Mouse (Mus musculus) erythroblast, adult 5-6 weeks (primary cell): ENCODE results near the gene Pnma5. TPM values are rescaled to one million over a fixed set of nuclear protein-coding genes. Genes with fewer than 3 reads are reported as not detected.

ENCODE experiments used
- ATAC-seq: replicated peaks from 2 replicates; pipeline ENCODE4 v1.8.0; 2016; ENCODE audit warnings: moderate number of reproducible peaks, mild to moderate bottlenecking, moderate TSS enrichment, inconsistent platforms; ENCODE audit not compliant: poor library complexity, low FRiP score, severe bottlenecking
- total RNA-seq, 2 experiments: library from RNA; stranded (forward) in 1 of 2; stranded (reverse) in 1 of 2; fragments of 150-400 nt in 1 of 2; fragments of 200-764, 138-1000 nt in 1 of 2; gene quantifications; 2 replicates each; pipeline versions ENCODE4 v1.2.3 to v1.2.4; 2015 to 2017; ENCODE audit warnings: low replicate concordance in 2 of 2

The Pnma5 gene
- total RNA-seq, 2 experiments from 2014 or later: not detected

- ATAC-seq: no peak
These were observed 49.4 kb downstream of the Pnma5 start for GRCm38 (mm10) chrX:72987520-72987905.

GRCm38 (mm10) chrX:72986841-72987519, 49.9 kb downstream of the Pnma5 start, which contains the start of gene Zfp185:
Gene Zfp185, plus strand, starts transcription at chrX:72987339.
- ATAC-seq: no peak

DNA sequence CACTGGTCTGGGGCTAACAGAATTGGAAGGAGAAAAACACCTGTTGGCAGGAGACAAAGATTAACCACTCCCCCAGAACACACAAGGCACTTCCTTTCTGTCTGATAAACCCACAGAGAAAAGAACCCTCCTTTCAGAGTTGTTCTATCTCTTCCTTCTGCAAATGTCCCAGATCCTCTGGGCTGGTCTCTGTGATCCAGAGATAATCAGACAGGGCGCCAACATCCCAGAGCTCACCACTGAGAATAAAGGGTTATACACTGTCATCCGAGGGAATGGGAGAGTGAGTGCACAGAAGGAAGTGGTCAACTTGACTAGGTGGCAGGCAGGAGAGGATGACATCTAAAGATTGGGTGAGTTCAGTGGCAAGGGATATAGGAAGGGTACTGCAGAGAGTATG, 51.3 kb downstream of the Pnma5 start:
- ATAC-seq: no peak

Other genes starting within 250 kb of the Pnma5 start
- not detected in 2 replicates for gene Gabrq, start 211.9 kb downstream of the Pnma5 start, total RNA-seq (2015; ENCODE audit: low replicate concordance)
- gene Gabrq, start 211.9 kb downstream of the Pnma5 start, total RNA-seq (2017; ENCODE audit: low replicate concordance): not detected in 2 replicates
- gene Cetn2, start 118.7 kb downstream of the Pnma5 start, total RNA-seq (2015; ENCODE audit: low replicate concordance): 11.9 and 15.6 TPM in 2 replicates
- 19.0 and 27.2 TPM in 2 replicates for gene Cetn2, start 118.7 kb downstream of the Pnma5 start, total RNA-seq (2017; ENCODE audit: low replicate concordance)
- 4.0 and 20.6 TPM in 2 replicates for gene Nsdhl, start 118.5 kb downstream of the Pnma5 start, total RNA-seq (2015; ENCODE audit: low replicate concordance)
- 4.0 and 4.8 TPM in 2 replicates for gene Nsdhl, start 118.5 kb downstream of the Pnma5 start, total RNA-seq (2017; ENCODE audit: low replicate concordance)
- gene Zfp185, start 49.8 kb downstream of the Pnma5 start, total RNA-seq (2015; ENCODE audit: low replicate concordance): not detected in 2 replicates
- not detected in 2 replicates for gene Zfp185, start 49.8 kb downstream of the Pnma5 start, total RNA-seq (2017; ENCODE audit: low replicate concordance)
- gene Pnma3, start 27.7 kb upstream of the Pnma5 start, total RNA-seq (2015; ENCODE audit: low replicate concordance): not detected in 2 replicates
- not detected in 2 replicates for gene Pnma3, start 27.7 kb upstream of the Pnma5 start, total RNA-seq (2017; ENCODE audit: low replicate concordance)
- 2.9 TPM in 1 of 2 replicates, not detected in the other for gene Xlr4a, start 45.4 kb upstream of the Pnma5 start, total RNA-seq (2015; ENCODE audit: low replicate concordance)
- gene Xlr4a, start 45.4 kb upstream of the Pnma5 start, total RNA-seq (2017; ENCODE audit: low replicate concordance): 6.5 TPM in 1 of 2 replicates, not detected in the other
- not detected in 2 replicates for gene Xlr3a, start 60.0 kb upstream of the Pnma5 start, total RNA-seq (2015; ENCODE audit: low replicate concordance)
- gene Xlr3a, start 60.0 kb upstream of the Pnma5 start, total RNA-seq (2017; ENCODE audit: low replicate concordance): 3.2 TPM in 1 of 2 replicates, not detected in the other
- not detected in 2 replicates for gene Gm14685, start 79.9 kb upstream of the Pnma5 start, total RNA-seq (2015; ENCODE audit: low replicate concordance)
- gene Gm14685, start 79.9 kb upstream of the Pnma5 start, total RNA-seq (2017; ENCODE audit: low replicate concordance): not detected in 2 replicates
- not detected in 2 replicates for gene Xlr5b, start 111.7 kb upstream of the Pnma5 start, total RNA-seq (2015; ENCODE audit: low replicate concordance)
- not detected in 2 replicates for gene Xlr5b, start 111.7 kb upstream of the Pnma5 start, total RNA-seq (2017; ENCODE audit: low replicate concordance)
- not detected in 2 replicates for gene DXBay18, start 112.3 kb upstream of the Pnma5 start, total RNA-seq (2015; ENCODE audit: low replicate concordance)
- gene DXBay18, start 112.3 kb upstream of the Pnma5 start, total RNA-seq (2017; ENCODE audit: low replicate concordance): not detected in 2 replicates
- gene Spin2d, start 139.9 kb upstream of the Pnma5 start, total RNA-seq (2015; ENCODE audit: low replicate concordance): not detected in 2 replicates
- not detected in 2 replicates for gene Spin2d, start 139.9 kb upstream of the Pnma5 start, total RNA-seq (2017; ENCODE audit: low replicate concordance)
- 0.63 TPM in 1 of 2 replicates, not detected in the other for gene Xlr3b, start 155.1 kb upstream of the Pnma5 start, total RNA-seq (2015; ENCODE audit: low replicate concordance)
- not detected in 2 replicates for gene Xlr3b, start 155.1 kb upstream of the Pnma5 start, total RNA-seq (2017; ENCODE audit: low replicate concordance)
- gene Xlr4b, start 177.2 kb upstream of the Pnma5 start, total RNA-seq (2015; ENCODE audit: low replicate concordance): 2.1 and 6.9 TPM in 2 replicates
- gene Xlr4b, start 177.2 kb upstream of the Pnma5 start, total RNA-seq (2017; ENCODE audit: low replicate concordance): 0.77 and 2.2 TPM in 2 replicates
- gene F8a, start 191.2 kb upstream of the Pnma5 start, total RNA-seq (2015; ENCODE audit: low replicate concordance): 2.5 TPM in 1 of 2 replicates, not detected in the other
- 0.42 and 0.51 TPM in 2 replicates for gene F8a, start 191.2 kb upstream of the Pnma5 start, total RNA-seq (2017; ENCODE audit: low replicate concordance)
- gene Xlr4c, start 206.0 kb upstream of the Pnma5 start, total RNA-seq (2015; ENCODE audit: low replicate concordance): not detected in 2 replicates
- 0.94 and 2.9 TPM in 2 replicates for gene Xlr4c, start 206.0 kb upstream of the Pnma5 start, total RNA-seq (2017; ENCODE audit: low replicate concordance)
- gene Xlr3c, start 228.3 kb upstream of the Pnma5 start, total RNA-seq (2015; ENCODE audit: low replicate concordance): not detected in 2 replicates
- not detected in 2 replicates for gene Xlr3c, start 228.3 kb upstream of the Pnma5 start, total RNA-seq (2017; ENCODE audit: low replicate concordance)